Mouse (Mus musculus) left cerebral cortex, adult 6 months (tissue): ENCODE results near the gene Defb42. TPM values are rescaled to one million over a fixed set of nuclear protein-coding genes. Genes with fewer than 3 reads are reported as not detected.

Source experiments
- long read RNA-seq, 2 experiments: library from polyadenylated mRNA; unstranded; transcript quantifications; one replicate each; pipeline ENCODE4 v2.0.0; 2019 to 2020
- polyA plus RNA-seq: library from polyadenylated mRNA; unstranded; fragments of <200 nt; fragmentation: Nextera tagmentation; gene quantifications from 2 replicates; pipeline ENCODE4 v1.2.3, GENCODE M21; 2021

The Defb42 gene
- polyA plus RNA-seq = 1.1 and 1.3 TPM in 2 replicates
- long read RNA-seq, experiment 1 = 0 reads
- long read RNA-seq, experiment 2, partial matches to known transcripts = 1 of 3 reads
- long read RNA-seq, experiment 2, other reads (novel, unspliced or antisense) = 0 of 3 reads

DNA sequence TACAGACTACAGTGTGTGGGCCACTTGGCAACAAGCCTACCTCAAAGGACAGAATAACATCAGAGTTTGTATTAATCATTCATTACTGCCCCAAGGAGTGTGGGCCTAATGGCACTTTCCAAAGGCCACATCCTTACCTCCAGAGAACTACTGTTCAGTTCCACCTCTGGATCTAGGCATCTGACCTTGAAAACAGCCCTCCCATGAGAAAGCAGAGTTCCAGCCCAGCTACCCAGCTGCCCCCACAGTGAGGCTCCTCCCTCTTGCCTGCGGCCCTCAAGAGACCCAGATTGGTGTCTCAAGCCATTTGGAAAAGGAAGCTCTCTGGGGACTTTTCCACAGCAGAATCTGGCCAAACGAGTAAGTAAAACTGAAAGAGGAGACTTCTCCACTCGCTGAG lies at the start of gene Defb42:
Gene Defb42 (plus strand): TSS at position 301 of the 400 bp plus-strand sequence.

DNA sequence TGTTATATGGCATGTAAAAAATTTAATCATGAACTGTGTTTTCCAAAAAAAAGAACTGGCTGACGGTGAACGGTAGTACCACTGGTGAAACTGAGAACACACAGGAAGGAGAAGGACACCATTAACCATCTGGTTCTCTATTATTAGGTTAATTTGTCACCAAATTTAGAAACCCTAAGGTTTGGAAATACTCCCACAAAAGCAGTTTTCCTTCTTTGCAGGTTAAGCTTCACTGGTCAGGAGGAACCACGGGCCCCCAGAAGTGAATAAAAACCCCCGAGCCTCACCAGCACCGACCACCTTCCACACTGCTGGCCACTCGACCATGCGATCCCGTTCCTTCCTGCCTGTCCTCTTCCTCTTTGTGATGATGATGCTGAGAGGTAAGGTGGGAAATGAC lies 49.0 kb upstream of the Defb42 start, which contains the start of gene Defb47:
Gene Defb47 (plus strand): TSS at position 301 of the 400 bp plus-strand sequence.

DNA sequence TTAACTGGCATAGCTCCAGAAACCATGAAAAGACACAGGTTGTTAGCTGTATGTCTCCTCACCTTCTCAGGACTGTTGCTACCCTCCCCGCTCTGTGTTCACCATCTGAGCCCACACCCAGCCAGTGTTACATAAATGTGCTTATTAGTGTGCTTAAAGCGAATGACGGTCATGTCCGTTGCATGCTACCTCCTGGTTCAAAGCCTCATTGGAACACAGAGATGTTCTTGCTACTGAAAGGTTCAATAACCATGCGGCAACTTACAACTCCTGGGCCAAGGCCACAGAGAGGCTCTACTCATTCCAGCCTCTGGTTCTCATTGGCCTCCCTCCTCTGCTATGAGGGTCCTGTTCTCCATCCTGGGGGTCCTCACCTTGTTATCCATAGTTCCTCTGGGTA lies 35.3 kb upstream of the Defb42 start, which contains the start of gene Defb43:
Gene Defb43 (plus strand): TSS at position 301 of the 400 bp plus-strand sequence.

DNA sequence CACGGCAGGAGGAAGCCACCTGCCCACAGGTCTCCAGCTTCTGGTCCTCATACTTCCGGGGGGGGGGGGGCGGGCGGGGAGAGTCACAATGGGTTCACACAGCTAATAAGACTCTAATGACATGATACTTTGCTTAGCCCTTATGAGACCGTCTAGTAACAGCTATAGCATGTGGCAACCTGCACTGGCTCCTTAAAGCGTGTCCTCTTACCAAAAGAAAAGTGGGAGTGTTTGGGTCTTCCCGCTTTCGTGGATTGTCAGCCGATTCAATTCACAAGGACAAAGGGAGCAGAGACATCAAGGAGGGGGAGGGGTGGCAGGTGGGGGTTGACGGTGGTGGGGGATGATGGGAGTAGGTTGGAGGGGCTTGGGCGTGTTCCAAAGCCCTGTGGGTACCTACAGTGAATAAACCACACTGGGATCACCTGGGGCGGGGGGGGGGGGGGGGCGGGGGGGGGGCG lies 3.1 kb downstream of the Defb42 start, which contains the start of gene Defb30:
Gene Defb30 (minus strand): TSS at position 51 of the 461 bp plus-strand sequence.

Other genes with a start within 250 kb of the Defb42 start
- gene Wdfy2, start 209.3 kb upstream of the Defb42 start, polyA plus RNA-seq = 1.8 and 2.3 TPM in 2 replicates
- not detected in 2 replicates for gene Defb48, start 62.5 kb upstream of the Defb42 start, polyA plus RNA-seq
- not detected in 2 replicates for gene Defb47, start 48.9 kb upstream of the Defb42 start, polyA plus RNA-seq
- gene Defb43, start 35.2 kb upstream of the Defb42 start, polyA plus RNA-seq = not detected in 2 replicates
- gene Defb30, start 3.0 kb downstream of the Defb42 start, polyA plus RNA-seq = not detected in 2 replicates